Mouse (Mus musculus): ENCODE data around the gene Agap1.

Agap1 gene

GRCm38 (mm10) chr1:89619963-89620362, 165.4 kb downstream of the Agap1 start:
- no peak for DNase-seq

DNA sequence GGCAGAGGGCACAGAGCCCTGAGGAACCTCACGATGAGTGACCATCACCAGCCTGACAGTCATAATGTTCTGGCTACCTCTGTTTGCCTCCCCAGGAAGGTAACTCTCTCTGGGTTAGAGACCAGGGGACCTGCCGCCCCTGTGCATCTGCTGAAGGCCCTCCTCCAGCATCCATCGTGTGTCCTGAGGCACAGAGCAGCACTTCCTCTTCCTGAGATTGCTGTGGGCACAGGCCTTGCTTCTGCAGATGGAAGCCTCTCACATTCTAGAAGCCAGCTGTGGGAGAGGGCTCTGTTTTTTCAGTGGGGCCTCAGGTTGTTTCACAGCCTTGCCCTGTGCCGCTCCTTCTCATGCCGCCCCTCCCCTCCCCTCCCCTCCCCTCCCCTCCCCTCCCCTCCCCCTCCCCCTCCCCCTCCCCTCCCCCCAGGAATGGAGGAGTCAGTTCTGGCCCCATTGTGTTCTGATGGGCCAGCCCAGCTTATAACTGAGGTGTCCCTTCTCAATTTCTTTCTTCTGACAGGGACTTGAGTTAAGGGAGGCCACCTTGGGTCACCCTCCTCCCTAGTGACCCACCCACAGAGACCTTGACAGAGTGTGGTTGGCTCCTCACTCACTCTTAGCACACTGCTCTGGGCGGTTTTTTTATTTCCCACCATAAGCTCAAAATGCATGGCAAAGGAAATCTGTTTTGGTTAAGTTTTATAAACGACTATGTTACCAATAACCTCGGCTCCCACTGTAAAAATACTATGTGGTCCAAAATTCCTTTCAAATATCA, 166.6 kb downstream of the Agap1 start:
- DNase-seq: no peak

DNA sequence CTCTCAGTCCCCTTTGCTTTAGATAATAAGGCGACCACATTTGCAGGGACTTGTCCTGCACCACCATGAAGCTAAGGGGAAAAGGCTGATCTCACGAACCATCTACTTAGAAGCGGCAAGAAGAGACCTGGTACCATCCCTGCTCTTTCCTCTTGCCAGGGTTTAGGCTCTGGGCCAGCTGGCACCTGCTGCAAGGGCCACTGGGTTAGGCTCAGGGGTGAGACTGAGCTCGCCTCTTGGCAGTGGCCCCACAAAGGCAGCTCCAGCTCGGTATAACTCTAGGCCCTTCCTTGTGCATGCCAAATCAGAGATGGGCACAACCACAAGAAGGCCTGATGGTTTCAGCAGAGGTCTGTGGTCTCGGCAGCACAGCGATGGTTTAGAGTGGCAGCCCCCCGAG, 167.3 kb downstream of the Agap1 start:
- DNase-seq: peak; percentile 82 to 93

GRCm38 (mm10) chr1:89622801-89623200, 168.2 kb downstream of the Agap1 start:
- no peak for DNase-seq

DNA sequence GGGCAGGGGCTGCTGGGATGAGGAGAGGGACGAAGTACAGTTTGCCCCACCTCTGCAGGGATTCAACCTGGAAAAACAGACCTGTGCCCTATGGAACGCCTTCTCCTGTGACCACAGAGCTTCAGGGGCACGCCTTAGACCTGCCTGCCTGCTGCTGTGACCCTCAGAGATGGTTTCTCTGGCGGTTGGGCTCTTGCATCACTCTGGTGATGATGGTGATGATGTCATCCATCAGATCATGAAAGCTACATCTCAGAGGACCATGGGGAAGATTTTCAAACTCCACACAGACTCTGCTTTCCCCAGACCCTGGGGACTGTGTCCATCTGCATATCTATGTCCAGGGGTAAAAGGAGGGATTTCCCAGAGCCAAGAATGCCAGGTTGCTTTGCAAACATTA, 170.7 kb downstream of the Agap1 start:
- DNase-seq: no peak

- DNase-seq: no peak
Observed at GRCm38 (mm10) chr1:89625967-89626366, 171.4 kb downstream of the Agap1 start.

DNA sequence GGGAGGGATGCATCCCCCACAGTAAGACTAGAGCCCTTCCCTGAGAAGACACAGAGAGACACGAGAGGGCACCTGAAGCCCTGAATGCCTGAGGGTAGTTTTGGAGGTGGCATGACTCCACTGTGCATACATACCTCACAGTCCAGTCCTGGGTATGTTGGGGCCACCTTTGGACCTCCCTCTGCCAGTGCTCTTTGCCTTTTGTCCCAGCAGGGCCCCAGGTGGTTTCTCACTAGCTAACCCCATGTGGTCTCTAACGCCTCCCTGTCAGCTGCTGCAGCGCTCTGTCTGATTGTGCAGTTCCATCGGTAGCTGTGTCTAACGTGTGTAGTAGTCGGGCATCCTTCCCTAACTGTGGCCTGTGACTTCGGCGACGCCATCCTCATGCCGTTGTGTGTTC, 172.3 kb downstream of the Agap1 start:
- DNase-seq: no peak

DNA sequence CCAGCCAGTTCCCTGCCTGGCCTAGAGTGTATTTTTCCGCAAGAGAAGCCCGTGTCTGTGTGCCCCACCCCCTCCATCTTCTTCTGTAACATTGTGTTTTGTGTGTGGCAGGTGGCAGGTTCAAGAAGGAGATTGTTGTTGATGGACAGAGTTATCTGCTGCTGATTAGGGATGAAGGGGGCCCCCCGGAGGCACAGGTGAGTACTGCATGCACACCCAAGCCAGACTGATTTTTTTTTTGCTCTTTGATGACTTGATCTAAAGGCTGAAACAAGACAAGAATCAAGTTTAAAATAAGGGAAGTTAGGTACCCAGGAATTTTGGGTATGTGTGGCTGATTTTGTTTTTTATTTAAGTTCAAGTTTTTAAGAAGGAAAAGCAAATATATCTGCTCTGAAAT, 173.0 kb downstream of the Agap1 start:
- DNase-seq: peak; percentile 66 to 80

DNA sequence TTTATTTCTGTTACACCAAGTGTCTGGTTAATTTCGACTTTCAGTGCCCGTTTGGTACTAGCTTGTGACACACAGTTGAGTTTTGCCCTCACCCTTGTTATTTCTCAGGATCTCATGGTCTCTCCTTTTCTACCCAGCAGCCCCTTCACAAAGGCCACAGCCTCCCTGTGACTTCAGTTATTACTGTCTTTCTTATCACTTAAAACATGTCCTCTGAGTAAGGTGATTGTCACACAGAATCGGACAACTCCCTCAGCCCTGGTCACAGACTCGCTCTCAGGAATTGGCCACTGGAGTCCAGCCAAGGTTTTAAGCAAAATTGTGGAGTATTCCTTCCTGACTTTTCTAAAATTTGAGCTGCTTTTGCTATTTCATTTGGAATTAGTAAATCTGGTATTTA, 176.2 kb downstream of the Agap1 start:
- DNase-seq: no peak

DNA sequence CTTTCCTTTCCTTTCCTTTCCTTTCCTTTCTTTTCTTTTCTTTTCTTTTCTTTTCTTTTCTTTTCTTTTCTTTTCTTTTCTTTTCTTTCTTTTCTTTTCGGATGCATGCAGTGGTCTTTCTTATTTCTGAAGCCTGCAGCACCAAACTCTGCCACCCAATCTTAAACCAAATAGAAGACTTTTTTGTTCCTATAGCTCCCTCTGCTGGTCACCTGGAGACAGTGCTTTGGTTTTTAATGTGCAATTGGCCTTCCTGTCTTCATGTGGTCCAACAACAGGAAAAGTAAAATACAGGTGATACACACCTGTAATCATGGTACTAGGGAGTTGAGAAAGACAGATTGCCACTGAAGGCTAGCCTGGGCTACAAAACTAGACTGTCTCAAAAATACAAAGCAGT, 177.1 kb downstream of the Agap1 start:
- peak; percentile 53 to 81 for DNase-seq

- DNase-seq: peak; percentile 41 to 42
Observed at GRCm38 (mm10) chr1:89634055-89634454, 179.4 kb downstream of the Agap1 start.

DNA sequence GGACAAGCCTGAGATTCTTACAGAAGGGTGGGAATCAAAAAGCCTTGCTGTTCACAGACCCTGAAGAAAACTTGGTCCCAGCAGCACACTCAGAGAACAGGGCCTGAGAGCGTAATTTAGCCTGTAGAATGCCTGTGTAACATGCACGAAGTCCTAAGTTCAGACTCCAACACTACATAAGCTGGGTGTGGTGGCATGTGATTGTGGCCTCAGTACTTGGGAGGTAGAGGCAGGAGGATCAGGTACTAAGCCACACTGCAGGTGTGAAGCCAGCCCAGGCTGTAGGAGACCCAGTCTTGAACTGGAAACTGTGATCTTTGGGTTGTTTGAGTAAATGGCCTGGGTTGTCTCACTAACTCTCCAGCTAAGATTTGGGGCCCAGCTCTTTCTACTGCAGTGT, 180.5 kb downstream of the Agap1 start:
- no peak for DNase-seq

- DNase-seq: no peak
Observed at GRCm38 (mm10) chr1:89637670-89638069, 183.1 kb downstream of the Agap1 start.

DNA sequence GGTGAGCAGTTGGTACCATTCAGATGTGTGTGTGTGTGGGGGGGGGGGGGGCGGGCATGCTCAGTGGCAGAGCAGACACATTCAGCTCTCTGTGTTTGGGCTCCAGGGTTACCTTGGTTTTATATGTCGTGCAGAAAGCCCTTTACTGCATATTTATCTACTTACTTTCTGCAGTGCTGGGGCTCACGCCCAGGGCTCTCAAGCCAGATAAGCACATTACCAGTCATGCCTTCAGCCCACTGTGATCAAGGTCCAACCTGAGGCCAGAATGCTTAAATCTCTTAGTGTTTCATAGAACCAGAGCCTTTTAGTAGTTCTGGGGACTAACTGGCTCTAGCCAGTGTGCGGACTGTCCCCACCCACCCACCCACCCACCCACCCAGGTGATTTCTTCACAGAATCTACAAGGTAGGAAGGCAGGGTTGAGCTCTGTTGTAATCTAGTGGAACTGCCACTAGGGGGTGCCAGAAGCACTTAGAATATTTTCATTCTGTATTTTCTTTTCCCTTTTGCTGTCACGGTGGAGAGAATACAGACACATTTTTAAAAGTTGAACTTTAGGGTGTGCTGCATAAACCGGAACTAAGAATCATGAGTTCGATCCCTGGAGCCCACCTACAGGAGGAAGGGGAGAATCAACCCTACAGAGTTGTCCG, 189.0 kb downstream of the Agap1 start:
- peak; percentile 70 to 78 for DNase-seq

- DNase-seq: no peak
Observed at GRCm38 (mm10) chr1:89644120-89644519, 189.5 kb downstream of the Agap1 start.

GRCm38 (mm10) chr1:89646326-89647018, 191.9 kb downstream of the Agap1 start:
- peak; percentile 76 to 83 for DNase-seq

DNA sequence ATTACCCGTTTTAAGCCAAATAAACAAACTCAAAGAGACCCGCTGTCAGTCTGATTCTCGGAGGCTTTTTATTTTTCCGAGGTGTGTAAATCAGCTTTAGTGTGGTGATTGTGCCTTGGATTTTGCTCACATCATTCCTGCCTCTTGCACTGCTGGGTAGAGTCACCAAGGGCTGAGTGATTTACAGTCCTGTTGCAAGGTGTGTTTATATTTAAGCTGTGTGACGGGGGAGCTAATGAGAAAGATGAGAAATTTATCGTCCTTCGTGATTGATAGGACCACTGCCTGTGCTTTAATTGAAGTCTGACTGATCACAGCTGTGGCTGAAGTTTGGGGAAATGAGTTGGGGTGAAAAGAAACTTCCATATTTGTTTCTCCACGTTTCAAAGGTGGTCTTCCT, 192.9 kb downstream of the Agap1 start:
- DNase-seq: no peak

DNA sequence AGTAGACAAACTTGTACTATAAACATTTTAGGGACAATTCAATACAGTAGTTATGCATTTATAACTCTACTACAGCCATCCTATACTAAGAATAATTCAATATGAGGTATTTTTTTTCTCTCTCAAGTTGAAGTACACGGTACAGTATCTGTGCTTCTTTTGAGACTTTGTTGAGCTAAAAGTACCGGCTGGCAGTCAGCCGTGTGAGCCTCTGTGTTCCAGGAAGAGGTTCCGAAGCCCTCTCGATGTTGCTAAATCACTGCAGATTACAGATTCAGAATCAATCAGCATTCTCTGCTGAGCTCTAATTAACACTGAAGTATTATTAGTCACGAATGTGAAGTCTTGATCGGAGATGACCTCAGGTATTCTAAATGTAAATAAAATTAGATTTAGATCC, 196.0 kb downstream of the Agap1 start:
- DNase-seq: no peak

DNA sequence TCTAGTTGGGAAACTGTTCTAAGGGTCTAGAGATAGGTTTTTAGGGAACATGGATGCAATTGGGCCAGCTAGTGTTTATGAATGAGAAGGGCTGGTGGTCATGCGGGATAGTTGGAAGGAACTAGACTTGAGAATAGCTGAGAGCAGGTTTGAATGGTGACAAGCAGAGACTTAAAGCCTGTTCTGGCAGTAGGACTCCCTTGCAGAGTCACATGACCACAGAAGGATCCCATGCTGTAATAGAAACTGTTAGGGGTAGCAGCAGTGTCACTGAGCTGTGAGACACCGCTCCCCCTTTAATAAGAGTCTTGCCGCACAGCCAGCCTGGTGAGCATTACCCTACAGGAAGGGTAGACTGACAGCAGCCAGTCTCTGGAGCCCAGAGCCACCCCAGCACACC, 201.6 kb downstream of the Agap1 start:
- DNase-seq: no peak

GRCm38 (mm10) chr1:89656643-89657321, 202.2 kb downstream of the Agap1 start:
- DNase-seq: peak; percentile 57 to 65

DNA sequence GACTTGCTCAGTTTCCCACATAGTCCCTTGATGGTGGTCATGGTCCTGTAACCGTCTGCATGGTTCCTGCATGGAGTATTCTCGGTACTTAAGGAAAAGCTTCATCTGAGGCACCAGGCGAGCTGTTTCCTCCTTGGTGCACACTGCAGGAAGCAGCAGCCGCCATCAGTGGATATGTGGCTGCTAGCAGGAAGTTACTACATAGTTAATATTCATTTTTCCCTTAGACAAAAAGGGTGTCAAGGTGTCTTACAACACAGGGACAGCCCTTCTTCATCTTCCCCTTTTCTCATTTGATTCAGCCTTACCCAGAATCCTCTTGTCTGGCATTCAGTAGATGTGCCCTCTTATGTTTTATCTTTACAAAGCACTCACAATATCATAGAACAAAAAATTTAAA, 206.2 kb downstream of the Agap1 start:
- no peak for DNase-seq

DNA sequence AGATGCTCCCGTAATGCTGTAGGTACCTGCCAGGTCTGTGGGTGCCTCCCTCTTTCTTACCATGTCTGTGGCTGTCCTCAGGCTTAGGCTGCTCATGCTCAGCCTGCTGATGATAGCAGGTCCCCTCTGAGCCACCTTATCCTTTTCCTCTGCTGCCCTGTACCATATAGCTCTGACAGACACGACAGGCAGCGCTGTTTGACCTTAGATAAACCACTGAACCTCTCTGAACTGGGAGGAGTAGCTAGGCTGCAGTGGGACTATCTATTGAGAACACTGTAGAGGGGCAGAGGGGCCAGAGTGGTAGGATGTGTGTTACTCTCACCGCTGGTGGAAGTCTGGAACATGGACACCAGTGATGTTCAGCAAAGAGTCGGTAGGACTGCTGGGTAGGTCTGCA, 211.5 kb downstream of the Agap1 start:
- no peak for DNase-seq

GRCm38 (mm10) chr1:89667387-89667786, 212.8 kb downstream of the Agap1 start:
- DNase-seq: peak; percentile 45 to 57

All from cerebellum, postnatal 10 days (tissue).